1 mouse cellular context compared by ENCODE assay signal in the genomic region with DNA sequence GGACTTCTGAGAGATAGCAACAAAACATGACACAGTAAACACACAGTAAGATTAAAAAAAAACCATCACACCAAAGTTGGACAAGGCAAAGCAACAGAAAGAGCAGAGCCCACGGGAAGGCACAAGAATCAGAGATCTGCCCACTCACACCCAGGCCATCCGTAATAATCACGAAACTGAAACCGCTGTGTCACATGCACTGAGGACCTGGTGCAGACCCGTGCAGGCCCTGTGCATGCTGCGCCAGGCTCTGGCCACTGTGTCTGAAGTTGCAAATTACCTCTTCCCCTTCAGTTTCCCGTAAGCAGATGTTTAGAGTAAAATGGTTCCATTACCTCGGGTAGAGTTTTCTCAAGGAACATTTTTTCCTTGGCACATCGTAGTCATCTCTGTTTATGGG.
TF ChIP-seq lines count a peak whose summit lies in the region.

No protein-coding gene starts in this region.

TF ChIP-seq in CH12.LX, 34 proteins besides CTCF, POLR2A, EP300 and RAD21 (continued from another document):
- TF ChIP-seq ZMIZ1 (IDR thresholded peaks at IDR 0.05; ENCODE audit: low read depth, low read length), result no peak
- TF ChIP-seq SIN3A (IDR thresholded peaks at IDR 0.05; ENCODE audit: low read length), result peak; percentile 73; the same call in 1 of the 2 replicates
- no peak for TF ChIP-seq ZKSCAN1 (IDR thresholded peaks at IDR 0.05; ENCODE audit: borderline replicate concordance, low read depth, low read length)
- peak; percentile 61; the same call in 1 of the 2 replicates for TF ChIP-seq MEF2A (IDR thresholded peaks at IDR 0.05; ENCODE audit: borderline replicate concordance, low read depth, low read length)
- TF ChIP-seq USF2 (conservative IDR thresholded peaks at IDR 0.05; ENCODE audit: low read depth, low read length), result 0 out of 2 replicates have a peak, but pooled peaks have one; percentile 12
- peak; percentile 72; the same call in 1 of the 2 replicates for TF ChIP-seq TCF12 (IDR thresholded peaks at IDR 0.05; ENCODE audit: low read depth, low read length)
- peak; percentile 99 for TF ChIP-seq BHLHE40 (IDR thresholded peaks at IDR 0.05; ENCODE audit: low read depth, low read length)
- TF ChIP-seq RCOR1 (conservative IDR thresholded peaks at IDR 0.05; ENCODE audit: low read depth, low read length), result peak; percentile 70
- TF ChIP-seq MXI1 (IDR thresholded peaks at IDR 0.05; ENCODE audit: low read depth, low read length), result peak; percentile 83
- peak; percentile 80 for TF ChIP-seq ETS1 (conservative IDR thresholded peaks at IDR 0.05; ENCODE audit: low read depth, low read length)
- no peak for TF ChIP-seq ZNF384 (IDR thresholded peaks at IDR 0.05; ENCODE audit: low read depth, low read length)
- TF ChIP-seq UBTF (IDR thresholded peaks at IDR 0.05; ENCODE audit: low read depth, low read length), result no peak
- TF ChIP-seq MAFK (IDR thresholded peaks at IDR 0.05; ENCODE audit: insufficient replicate concordance, low read length), result peak; percentile 39; the same call in 1 of the 2 replicates
- TF ChIP-seq CHD2 (IDR thresholded peaks at IDR 0.05; ENCODE audit: low read length), result no peak
- no peak for TF ChIP-seq POLR2AphosphoS2 (IDR thresholded peaks at IDR 0.05; ENCODE audit: low read depth, low read length)
- no peak for TF ChIP-seq HCFC1 (IDR thresholded peaks at IDR 0.05; ENCODE audit: low read depth, low read length)
- 0 out of 2 replicates have a peak, but pooled peaks have one; percentile 18 for TF ChIP-seq JUND (conservative IDR thresholded peaks at IDR 0.05; ENCODE audit: low read depth, low read length)
- TF ChIP-seq NRF1 (IDR thresholded peaks at IDR 0.05; ENCODE audit: low read depth, low read length), result no peak
- TF ChIP-seq IRF4 (IDR thresholded peaks at IDR 0.05; ENCODE audit: low read depth, low read length), result peak; percentile 93
- peak; percentile 56 for TF ChIP-seq MAX (IDR thresholded peaks at IDR 0.05; ENCODE audit: low read length)
